Mouse (Mus musculus): Measurements from ENCODE around the gene Naif1. TPM values are rescaled to one million over a fixed set of nuclear protein-coding genes. Genes with fewer than 3 reads are reported as not detected.

Naif1 gene
- total RNA-seq, 1 experiment from 2014 or later, result 5.5 TPM

DNA sequence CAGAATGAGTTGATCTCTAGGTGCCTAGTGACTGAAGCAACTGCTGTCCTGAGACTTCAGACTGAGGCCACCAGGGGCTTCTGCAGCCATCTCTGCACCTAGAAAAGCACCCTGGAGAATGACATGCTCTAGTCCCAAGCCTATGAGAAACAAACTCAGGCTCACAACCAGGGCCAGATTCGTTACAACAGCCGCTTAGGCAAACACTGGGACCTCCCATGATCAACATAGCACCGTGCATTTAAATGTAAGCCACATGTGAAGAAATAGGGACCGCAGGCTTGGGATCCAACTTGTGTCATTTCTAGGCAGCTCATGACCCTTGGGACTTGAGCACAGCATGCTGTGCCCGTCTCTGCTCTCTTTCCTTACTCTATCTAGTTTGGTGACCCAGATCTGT is 22.5 kb upstream of the Naif1 start:
- DNase-seq, result no peak

DNA sequence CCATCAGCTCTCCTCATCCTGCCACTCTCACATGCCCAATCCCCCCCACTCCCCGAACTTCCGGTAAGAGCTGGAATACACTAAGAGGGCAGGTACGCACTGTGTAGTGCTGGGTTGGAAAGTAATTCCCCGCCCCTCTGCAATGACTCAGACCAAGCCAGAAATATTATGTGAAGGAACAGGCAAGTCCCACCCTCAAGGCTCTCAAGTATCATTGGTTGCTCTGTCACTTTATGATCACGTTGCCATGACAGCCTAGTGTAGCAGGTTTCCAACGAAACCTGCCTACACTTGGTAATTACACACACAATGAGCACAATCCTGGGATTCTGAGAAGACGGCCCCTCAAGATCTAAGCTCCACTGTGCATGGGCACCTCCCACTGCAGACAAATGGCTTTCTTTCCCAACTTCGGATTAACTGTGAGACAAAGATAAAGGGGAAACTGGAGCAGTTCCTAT is 22.0 kb upstream of the Naif1 start:
- peak; percentile 38 for DNase-seq

DNA sequence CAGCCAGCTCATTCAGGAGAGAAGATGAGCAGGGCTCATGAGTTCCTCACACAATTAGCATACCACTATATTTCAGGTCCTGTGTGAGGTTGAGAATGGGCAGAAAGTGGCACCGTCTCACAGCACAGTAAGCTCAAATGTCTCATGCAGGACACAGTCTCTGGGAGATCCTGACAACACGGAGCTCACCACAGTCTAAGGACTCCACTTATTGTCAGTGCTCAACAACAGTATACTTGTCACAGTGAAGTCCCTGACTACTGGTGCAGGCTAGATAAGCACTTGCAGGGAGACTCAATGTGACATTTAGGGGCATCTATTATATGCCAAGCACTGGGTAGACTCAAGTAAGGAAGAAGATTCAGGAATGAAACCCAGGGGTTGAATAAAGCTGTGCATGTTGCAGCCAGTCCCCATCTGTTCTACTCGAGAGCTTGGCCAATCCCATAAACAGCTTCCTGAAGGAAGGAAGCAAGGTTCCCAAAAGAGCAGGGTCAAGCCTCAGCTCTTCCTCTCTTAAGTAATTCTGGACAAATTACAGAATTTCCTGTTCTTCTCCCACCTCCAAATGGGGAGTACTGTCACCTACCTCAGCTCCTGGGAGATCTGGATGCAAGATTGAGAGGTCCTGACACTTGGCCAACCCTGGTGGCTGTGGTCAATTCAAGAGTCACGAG is 20.9 kb upstream of the Naif1 start:
- no peak for DNase-seq

DNA sequence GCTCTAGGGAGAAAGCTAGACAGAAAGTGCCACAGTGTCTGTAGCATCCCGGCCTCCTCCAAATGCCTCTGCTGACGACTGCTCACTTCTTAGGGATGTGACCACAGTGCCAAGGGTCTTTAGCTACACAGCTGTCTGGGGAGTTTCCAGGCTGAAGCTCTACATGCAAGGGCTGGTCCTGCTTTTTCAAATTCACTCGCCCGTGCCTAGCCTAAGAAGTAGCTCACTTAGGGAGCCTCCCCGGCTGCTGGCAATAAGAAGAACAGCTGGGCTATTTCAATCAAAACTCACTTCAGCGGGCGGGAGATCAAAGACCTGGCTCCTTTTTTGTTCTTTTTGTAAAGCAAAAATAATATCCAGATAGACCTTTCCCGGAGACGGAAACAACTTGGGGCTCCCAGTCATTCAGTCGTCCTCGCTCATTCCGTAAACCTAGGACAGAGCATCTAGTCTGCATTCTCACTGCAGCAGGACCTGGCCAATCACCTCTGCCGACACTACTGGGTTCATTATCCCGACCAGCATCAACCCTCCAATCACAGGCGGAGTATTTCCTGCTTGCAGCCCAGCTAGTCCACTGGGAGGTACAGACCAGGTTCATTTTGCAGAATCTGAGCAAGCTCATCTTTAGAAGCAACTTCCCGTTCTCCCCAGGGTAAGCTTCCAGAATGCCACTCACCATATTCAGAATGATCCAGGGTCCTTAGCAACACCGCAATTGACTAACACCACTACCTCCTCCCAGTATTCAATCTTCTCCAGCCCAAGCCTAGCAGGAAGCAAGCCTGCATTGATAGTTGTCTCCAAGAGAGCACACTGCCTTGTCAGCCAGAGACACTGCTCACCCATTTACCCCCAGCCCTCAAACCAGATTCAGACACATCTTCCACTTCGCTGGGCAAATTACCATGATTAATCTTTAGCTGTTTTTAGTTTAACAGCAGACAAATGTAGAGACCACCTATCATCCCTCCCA is 19.3 kb upstream of the Naif1 start:
- peak; percentile 66 for DNase-seq

DNA sequence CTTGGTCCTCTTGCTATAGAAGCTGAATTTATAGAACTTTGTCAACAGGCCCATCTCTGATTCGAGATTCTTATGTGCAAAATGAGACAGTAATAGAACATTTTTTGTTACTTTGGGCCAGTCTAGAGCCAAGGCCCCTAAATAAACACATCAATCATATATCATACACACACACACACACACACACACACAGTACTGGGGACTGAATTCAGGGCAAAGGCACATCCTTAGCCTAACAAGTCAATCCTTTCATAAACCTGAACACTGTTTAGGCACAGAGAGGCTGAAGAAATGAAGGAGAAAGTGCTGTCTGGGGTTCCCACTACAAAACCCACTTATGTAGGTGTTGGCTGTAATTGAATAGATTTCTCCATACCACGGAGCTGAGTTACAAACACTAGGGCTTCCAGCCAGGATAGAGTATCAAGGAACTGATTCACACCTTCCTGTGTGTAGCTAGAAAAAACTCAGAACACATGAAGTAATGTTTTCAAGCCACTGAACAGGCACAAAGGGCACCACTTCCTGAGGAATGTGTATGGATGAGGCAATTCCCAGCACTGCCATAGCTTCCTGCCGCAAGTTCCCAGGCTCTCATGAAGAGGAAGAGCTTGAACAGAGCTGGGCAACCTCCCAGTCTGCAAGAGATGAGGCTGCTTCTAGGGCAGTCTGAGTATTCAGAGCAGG is 13.4 kb upstream of the Naif1 start:
- no peak for DNase-seq

DNA sequence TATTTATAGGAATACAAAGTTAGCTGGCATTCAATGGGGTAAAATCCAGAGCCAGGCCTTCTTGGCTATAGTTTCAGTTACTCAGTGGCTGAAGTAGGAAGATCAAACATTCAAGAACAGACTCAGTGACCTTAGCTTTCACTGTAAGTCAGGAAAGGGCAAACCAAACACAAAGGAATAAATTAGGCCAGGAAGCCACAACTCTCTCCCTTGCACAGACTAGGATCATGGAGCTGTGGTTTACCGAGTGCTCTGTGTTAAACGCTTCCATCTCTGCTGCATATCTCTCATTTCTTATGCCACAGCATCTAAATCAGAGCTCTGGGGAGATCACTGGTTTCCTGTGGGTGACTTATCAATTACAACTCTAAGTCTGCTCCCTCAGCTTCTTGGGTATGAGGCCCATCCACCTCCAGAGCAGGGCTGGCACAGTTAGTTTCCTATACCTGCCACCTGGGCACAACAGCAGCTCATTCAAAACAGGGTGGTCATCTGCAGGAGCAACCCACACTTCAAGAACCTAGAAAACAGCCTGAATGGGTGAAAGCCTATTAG is 12.6 kb upstream of the Naif1 start:
- DNase-seq, result no peak

DNA sequence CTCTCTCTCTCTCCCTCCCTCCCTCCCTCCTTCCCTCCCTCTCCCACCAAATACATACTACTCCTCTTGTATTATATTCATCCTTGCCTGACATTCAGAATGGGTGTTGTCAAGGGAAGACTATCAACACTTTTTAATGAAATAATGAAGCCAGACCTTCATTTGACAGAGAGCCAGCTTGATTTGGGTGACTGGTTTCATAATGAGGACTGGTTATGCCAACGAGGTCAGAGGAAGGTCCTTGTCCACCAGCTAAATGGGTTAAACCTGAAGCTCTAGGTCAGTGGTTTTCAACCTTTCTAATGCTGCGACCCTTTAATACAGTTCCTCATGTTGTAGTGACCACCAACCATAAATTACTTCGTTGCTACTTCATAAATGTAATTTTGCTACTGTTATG is 11.5 kb upstream of the Naif1 start:
- DNase-seq, result no peak

DNA sequence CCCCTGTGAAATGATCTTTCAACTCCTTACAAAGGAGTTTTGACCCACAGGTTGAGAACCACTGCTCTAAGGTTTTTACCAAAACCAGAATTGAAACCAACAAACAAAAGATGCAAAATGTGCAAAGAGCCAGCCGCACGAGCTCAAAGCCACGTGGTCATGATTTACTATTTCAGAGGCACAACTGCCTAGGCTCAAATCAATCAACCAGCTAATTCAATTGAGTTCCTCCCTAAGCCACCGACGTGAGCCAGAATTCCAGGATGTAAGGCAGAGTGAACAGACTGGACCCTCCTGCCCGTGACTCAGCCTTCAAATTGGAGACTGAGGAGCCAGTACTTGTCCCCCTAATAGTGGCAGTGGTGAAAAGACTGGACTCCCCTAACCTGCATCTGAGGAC is 11.1 kb upstream of the Naif1 start:
- no peak for DNase-seq

DNA sequence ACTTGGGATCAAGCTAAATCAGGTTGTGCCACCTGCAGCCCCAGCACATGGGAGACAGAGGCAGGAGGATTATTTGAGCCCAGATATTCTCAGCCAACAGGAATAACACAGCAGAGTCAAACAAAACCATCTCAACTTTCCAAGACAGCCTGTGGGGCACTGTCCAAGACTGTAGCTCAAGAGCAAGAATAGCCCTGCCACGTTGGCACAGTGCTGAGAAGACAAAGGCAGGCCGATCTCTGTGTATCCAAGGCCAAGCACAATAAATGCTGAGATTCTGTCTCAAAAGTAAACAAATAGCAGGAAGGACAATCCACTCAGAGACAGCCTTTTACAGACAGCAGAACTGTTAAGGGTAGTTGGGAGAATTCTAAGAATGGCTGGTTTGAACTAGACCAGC is 10.1 kb upstream of the Naif1 start:
- no peak for DNase-seq

DNA sequence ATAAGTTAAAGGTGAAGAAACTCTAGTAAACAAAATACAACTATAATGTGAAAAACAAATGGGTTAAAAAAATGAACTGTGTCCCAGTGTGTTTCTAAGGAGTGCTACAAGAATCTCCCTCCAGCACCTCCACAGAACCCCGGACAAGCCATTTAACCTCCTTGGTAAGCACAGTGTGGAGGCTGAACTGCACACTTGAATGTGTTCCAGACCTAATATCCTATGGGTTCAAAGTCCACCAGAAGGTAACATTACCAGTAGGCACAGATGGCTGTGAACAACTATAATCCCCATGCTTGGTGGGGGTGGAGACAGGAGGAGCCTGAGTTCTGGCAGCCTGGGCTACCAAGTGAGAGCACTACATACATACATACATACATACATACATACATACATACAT is 9.6 kb upstream of the Naif1 start:
- no peak for DNase-seq

DNA sequence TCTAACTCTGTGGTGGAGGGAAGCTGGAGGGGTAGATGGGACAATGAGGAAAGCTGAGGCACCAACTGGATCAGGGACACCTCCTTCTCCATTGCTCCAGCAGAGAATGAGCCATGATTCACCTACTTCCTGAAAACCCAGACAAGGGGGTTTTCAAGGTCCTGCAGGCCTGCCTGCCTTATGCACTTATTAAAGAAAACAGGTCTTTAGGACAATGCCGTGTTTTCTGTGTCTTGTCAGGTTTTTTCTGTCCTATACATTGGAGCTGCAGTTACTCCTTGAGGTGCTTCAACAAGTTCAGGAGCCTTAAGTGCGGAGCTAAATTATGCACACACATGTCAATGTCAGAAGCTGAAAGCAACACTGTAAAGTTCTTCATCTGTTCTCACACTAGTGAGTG is 8.7 kb upstream of the Naif1 start:
- no peak for DNase-seq

DNA sequence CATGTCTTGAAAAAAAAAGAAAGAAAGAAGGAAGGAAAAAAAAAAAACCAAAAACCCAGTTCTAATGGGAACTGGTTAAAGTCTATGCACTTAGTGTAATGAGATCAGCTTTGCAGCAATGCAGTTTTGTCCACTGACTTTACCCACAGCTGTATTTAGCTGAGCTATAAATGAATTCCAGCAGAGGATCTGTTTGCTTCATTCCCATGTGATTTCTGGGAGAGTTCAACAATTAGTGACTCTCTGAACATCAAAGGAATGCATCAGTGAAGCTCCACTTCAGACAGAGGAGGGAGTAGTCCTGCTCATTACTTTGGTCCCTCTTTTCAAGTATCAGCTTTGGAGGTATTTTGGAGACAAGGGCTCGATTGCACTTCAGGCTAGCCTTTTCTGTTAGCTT is 4.7 kb upstream of the Naif1 start:
- DNase-seq, result no peak

DNA sequence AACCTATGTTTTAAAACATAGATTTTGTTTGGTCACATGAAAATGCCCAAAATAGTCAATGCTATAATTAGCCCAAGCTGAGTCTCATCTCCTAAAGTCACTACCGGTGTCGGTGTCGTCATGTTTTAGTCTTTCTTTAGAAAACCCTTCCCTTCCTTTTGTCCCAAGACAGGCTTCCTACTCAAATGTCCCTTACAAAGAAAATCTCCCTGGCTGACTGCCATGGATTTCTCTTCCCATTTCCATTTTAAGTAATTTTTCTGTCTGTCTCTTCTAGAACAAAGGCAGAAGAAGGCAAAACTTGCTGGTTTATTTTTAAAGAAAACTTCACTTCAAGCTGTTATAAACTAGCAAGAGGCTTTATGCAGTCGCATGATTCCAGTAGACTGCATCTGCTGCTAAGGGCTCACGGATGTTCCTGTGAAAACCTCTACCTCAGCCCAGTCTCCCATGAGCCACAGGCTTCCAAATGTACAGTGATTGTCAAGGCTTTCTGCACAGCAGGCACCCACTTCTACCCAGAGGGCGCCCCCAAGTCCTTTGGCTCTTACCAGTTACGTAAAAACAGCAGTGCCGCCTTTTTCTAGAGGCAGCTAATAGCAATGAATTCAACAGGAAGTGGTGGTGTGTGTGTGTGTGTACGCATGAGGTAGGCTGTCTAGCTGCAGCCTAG is 2.9 kb upstream of the Naif1 start:
- no peak for DNase-seq

DNA sequence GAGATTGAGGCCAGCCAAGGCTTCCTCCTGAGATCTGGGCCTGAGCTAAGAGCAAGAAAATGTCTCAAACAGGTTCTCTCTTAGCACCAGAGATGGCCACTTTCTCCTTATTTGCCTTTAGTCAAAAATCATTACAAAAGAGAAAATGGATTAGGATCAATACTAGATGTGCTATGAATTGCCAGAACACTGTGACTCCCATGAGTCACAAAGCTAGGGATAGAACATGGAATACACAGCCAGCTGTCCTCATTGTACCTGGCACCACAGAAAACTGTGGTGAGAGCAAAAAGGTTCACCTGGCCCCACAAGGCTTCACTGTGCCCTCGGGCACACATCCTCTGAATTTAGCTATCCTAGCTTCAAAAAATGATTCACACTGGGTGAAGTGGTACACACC is 1.8 kb upstream of the Naif1 start:
- DNase-seq, result no peak

DNA sequence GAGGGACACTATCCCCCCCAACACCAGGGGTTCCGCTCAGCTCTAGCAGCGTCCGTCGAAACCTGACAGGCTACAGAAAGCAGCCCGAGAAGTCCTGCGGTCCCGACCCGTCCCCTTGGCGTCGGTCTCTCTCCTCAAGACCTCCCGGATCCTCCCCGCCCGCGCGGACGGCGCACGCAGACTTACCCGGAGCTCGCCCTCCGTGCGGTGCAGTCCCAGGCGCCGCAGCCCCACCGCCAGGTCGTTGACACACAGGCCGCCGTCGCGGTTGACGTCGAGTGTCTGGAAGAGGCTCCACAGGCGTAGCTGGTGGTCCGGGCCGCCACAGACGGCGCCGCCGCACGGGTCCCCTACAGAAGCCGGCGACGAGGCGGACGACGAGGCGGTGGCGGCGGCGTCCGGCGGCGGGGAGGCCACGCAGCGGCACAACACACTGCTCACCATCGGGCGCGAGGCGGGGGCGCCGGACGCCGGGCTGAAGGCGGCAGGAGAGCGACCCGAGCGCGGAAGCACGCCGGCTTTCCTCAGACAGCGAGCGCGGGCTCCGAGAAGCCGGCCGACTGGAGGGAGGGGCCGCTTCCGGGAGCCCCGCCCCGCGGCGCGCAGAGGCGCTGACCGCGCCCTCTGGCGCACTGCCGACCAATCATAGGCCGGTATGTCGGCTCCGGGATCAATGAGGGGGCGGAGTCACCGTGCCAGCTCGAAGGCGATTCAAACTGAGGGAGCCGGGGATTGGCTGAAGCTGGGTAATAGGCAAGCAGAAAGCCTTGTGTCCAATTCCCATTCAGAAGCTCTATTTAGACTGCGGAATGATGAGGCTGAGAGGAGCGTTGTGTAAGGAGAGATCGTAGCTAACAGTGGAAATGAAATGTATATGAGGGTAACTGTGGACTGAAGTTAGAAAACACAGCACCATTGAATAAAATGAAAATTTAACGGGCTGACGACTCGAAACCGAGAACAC is 906 bp downstream of the Naif1 start, which contains the start of gene Slc25a25:
Gene Slc25a25 (minus strand): TSS at position 565 of the 964 bp plus-strand sequence.
- DNase-seq, result peak; percentile 98

DNA sequence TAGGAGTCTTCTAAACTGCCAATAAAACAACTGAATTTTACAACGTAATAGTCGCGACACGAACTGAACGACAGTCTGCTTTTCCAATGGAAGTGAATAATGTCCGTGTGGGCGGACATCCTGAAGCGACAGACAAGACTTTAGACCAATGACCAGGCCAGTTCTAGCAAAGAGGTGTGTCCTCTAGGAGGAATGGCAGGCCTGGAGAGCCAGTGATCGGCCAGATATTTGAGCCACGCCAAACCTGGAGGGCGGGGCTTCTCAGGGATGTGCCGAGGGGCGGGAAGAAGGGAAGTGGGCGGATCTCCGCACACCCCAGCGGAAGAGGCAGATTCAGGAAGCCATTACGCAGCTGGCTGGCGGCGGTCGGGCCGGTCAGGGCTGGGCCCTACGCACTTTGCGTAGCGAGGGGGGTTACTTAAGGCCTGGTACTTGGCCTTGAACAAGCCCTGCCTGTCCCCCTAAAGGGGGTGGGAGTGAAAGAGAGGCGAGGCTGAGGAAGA is 1.7 kb downstream of the Naif1 start:
- peak; percentile 96 for DNase-seq

DNA sequence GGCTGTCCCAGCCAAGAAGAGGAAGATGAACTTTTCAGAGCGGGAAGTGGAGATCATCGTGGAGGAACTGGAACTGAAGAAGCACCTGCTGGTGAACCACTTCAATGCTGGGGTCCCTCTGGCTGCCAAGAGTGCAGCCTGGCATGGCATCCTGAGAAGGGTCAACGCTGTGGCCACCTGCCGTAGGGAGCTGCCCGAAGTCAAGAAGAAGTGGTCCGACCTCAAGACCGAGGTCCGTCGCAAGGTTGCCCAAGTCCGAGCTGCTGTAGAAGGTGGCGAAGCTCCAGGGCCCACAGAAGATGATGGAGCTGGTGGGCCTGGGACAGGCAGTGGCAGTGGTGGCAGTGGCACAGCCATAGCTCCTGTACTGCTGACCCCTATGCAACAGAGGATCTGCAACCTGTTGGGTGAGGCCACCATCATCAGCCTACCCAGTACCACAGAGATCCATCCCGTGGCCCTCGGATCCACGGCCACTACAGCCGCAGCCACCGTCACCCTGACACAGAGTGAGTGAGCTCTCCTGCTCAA is 2.2 kb downstream of the Naif1 start:
- DNase-seq, result no peak

DNA sequence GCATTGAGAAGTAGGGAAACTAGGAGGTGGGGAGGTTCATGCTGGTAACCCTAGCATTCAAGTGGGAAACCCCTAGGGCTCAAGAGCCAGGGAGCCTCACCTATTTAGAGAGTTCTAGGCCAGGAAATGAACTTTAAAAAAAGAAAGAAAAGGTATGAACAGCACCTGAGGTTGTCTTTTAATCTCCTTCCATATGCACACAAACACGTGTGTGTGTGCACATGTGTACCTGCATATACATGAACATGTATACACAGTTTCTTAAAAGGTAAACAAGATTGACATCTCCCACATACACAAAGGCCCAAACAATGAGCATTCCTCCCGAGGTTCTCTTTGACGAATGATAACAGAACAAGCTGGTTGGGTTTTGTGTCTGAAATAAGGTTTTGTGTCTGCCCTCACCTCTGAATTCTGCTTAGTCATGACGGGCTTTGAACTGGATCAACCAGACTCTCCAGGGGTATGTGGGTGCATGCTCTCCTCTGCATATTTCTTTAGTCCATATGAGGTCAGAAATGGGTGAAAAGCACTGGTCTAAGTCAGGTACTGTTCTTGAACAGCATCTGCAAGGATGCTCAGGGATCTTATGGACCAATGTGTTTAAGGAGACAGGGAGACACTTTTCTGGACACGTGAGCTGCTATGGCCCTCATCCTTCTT is 3.5 kb downstream of the Naif1 start:
- no peak for DNase-seq

DNA sequence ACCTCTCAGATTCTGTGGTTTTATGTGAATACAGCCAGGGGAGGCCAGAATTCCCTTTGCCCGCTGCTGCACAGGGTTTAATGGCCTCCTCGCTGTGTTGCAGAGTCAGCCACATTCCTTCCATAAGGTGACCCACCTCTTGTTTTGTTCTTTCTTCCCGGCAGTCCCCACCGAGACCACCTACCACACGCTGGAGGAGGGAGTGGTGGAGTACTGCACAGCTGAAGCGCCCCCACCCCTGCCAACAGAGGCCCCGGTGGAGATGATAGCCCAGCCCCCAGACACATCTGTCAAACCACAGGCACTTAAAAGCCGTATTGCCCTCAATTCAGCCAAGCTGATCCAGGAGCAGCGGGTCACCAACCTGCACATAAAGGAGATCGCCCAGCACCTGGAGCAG is 4.4 kb downstream of the Naif1 start:
- DNase-seq, result no peak

DNA sequence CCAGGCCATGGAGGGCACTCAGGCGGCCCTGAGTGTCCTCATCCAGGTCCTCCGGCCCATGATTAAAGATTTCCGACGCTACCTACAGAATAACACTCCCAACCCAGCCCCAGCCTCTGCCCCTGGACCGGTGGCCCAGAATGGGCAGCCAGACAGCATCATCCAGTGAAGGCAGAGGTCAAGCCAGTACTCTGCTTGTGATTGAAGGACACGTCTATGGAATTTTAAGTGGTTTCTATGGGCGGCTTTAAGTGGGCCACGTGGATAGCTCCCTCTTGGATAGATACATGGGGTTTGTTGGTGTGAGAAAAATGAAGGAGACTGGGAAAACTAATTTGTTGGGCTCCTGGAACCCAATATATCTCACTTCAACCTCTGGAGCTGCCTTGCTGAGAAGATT is 4.8 kb downstream of the Naif1 start:
- no peak for DNase-seq
